Mouse (Mus musculus): Measurements from ENCODE around the gene Cfd. TPM values are rescaled to one million over a fixed set of nuclear protein-coding genes. Genes with fewer than 3 reads are reported as not detected.

Cfd gene
- polyA plus RNA-seq, 1 experiment from 2014 or later: not detected

DNA sequence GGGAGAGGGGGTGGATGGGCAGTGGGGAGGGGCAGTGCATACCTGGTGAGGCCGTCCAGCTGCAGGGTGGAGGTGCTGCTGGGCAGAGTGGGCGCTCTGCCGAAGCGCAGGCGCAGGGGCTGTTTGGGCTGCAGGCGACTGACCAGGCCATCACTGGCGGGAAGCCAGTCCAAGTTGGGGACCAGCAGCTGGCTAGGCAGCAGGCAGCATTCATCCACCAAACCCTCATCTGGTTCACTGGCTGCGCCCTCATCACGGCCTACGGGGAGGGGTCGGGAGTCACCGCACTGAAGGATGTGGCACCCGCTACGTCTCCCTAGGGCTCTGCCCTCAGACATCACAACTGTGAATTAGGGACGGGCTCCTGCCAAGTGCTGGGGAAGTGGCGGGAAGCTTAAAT lies 5.7 kb downstream of the Cfd start:
- Histone ChIP-seq H3K27ac (no peak overlapping the region), H3K4me2 (replicated peaks) (no peak overlapping the region), H3K36me3 (replicated peaks; ENCODE audit: control insufficient read depth, insufficient read depth) (peaks cover 54% of the 10 kb centered on the region), H3K4me1 (replicated peaks; ENCODE audit: control insufficient read depth, insufficient read depth, low read length) (peaks cover 6% of the 10 kb centered on the region; the same call in 1 of the 2 replicates), H3K27me3 (ENCODE audit: control insufficient read depth, insufficient read depth, low read length) (no peaks in the 10 kb centered on the region), H3K9ac (no peak overlapping the region), H3K9me3 (ENCODE audit: control insufficient read depth, low read length) (no peaks in the 10 kb centered on the region), H3K4me3 (replicated peaks; ENCODE audit: low read length) (no peak overlapping the region)
- 89% methylated on average over 16 of the region's 16 CpGs for WGBS
- no peak for ATAC-seq (ENCODE audit: low FRiP score)
- DNase-seq (ENCODE audit: low spot score): no peak

DNA sequence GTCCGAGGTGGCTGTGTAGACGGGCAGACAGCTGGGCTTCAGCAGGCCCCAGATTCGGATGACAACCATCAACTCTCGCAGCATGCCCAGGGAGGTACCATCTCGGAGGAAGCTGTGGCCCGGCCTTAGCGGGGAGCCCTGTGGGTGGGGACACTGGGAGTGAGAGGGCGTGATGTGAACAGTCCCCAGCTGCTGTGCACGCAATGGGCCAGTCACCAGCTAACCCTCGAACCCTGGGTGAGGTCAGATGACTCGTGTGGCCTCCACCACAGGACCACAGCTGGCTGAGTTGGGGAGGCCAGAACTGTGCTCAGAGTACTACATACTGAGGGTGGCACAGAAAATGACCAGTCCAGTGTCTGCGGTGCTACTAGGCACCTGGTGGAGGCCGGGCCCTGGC lies 6.2 kb downstream of the Cfd start:
- H3K27ac ChIP-seq: no peak overlapping the region
- no peak overlapping the region for H3K4me3 ChIP-seq (replicated peaks; ENCODE audit: low read length)
- H3K36me3 ChIP-seq (replicated peaks; ENCODE audit: control insufficient read depth, insufficient read depth): peaks cover 59% of the 10 kb centered on the region
- H3K9ac ChIP-seq: no peak overlapping the region
- ATAC-seq (ENCODE audit: low FRiP score): no peak
- peaks cover 8% of the 10 kb centered on the region; the same call in 1 of the 2 replicates for H3K4me1 ChIP-seq (replicated peaks; ENCODE audit: control insufficient read depth, insufficient read depth, low read length)
- no peaks in the 10 kb centered on the region for H3K27me3 ChIP-seq (ENCODE audit: control insufficient read depth, insufficient read depth, low read length)
- DNase-seq (ENCODE audit: low spot score): no peak
- no peaks in the 10 kb centered on the region for H3K9me3 ChIP-seq (ENCODE audit: control insufficient read depth, low read length)
- WGBS: 89% methylated on average over 13 of the region's 13 CpGs
- H3K4me2 ChIP-seq (replicated peaks): no peak overlapping the region

DNA sequence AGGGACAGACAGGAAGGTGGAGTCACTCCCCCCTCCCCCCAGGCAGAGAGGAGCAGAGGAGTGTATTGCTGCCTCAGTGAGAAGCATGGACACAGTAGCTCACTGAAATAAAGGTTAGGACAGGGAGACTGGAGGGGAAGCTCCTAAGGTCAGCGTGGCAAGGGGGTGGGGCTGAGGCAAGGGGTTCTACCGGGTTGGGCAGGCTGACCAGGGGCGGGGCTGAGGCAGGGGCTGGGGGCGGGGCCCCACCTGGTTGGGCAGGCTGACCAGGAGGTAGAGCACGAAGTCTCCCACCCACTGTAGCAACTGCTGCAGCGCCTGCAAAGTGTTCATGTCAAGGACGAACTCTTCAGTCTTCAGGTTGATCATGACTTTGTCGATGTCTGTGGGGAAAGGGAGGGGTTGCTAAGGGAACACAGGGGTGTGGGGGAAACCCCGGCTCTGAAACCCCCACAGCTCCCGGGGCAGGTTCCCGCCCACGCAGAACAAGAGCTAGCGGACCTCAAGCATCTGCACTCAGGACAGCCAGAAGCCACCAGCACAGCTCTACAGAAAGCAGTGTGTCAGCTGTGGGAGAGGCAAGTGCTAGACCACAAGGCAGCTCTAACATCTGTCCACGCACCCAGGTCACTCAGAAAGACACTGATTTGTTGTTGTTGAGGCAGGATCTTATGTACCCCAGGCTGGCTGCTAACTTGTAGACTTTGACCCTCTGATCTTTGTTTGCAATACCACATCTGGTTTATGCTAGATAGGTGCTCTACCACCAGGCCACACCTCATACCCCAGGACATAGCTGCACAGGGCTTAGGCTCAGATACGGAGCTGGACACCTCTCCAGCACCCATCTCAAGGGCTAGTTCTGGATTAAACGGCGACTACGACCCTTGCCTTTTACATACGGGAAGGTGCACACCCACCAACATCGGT lies 6.9 kb downstream of the Cfd start:
- Histone ChIP-seq H3K4me3 (replicated peaks; ENCODE audit: low read length) (no peak overlapping the region), H3K9ac (no peak overlapping the region; the same call in 1 of the 2 replicates), H3K27ac (no peak overlapping the region), H3K27me3 (ENCODE audit: control insufficient read depth, insufficient read depth, low read length) (no peaks in the 10 kb centered on the region), H3K4me1 (replicated peaks; ENCODE audit: control insufficient read depth, insufficient read depth, low read length) (peaks cover 8% of the 10 kb centered on the region; the same call in 1 of the 2 replicates), H3K4me2 (replicated peaks) (no peak overlapping the region), H3K9me3 (ENCODE audit: control insufficient read depth, low read length) (no peaks in the 10 kb centered on the region), H3K36me3 (replicated peaks; ENCODE audit: control insufficient read depth, insufficient read depth) (peaks cover 65% of the 10 kb centered on the region)
- WGBS: 56% methylated on average over 20 of the region's 20 CpGs
- no peak for ATAC-seq (ENCODE audit: low FRiP score)
- no peak for DNase-seq (ENCODE audit: low spot score)

DNA sequence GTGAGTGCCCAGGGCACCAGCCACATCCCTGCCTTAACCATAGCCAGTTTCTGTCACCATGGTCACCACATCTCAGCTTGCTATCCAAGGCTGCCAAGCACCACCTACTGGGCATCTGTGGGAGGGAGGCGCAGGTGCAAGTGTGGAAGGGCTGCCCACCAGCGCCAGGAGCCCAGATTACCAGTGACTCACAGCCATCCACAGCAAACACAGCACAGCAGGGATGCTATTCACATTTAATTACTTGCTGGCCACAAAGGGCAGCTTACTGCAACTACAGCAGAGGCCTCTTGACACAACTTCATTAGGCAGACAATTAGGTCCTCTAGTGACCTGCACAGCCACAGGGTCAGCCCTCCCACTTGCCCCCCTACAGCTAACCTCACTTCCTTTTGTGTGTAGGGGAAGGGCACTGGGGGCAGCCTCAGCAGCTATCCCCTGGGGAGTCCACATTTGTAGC lies 10.3 kb downstream of the Cfd start:
- 16% methylated on average over 2 of the region's 2 CpGs for WGBS
- Histone ChIP-seq H3K9ac (0 out of 2 replicates have a peak overlapping the region, but pooled peaks have one; percentile 8), H3K4me2 (replicated peaks) (no peak overlapping the region), H3K27me3 (ENCODE audit: control insufficient read depth, insufficient read depth, low read length) (no peaks in the 10 kb centered on the region), H3K27ac (peak overlapping the region; percentile 20; the same call in 1 of the 2 replicates), H3K4me3 (replicated peaks; ENCODE audit: low read length) (no peak overlapping the region), H3K36me3 (replicated peaks; ENCODE audit: control insufficient read depth, insufficient read depth) (peaks cover 80% of the 10 kb centered on the region), H3K4me1 (replicated peaks; ENCODE audit: control insufficient read depth, insufficient read depth, low read length) (peaks cover 8% of the 10 kb centered on the region; the same call in 1 of the 2 replicates), H3K9me3 (ENCODE audit: control insufficient read depth, low read length) (no peaks in the 10 kb centered on the region)
- peak; percentile 59 for ATAC-seq (ENCODE audit: low FRiP score)
- no peak for DNase-seq (ENCODE audit: low spot score)

DNA sequence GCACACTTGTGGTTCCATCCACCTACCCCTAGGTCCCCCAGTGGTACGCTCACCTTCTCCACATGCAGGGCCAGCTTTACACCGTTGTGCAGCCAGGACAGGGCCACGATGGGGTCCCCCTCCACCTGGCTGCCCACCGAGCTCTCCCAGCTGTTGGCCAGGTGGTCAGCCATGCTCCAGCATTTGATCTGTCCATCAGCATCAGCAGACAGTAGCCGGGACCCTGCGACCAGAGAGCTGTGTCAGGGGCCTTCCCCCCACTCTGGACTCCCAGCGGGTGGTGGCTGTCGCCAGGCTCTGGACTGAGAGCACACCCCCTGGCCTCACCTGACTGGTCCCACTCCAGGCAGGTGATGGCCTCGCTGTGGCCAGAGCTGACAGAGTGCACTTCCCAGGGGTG lies 16.1 kb downstream of the Cfd start:
- Histone ChIP-seq H3K36me3 (replicated peaks; ENCODE audit: control insufficient read depth, insufficient read depth) (peaks cover 56% of the 10 kb centered on the region), H3K9me3 (ENCODE audit: control insufficient read depth, low read length) (no peaks in the 10 kb centered on the region), H3K4me3 (replicated peaks; ENCODE audit: low read length) (no peak overlapping the region), H3K9ac (no peak overlapping the region), H3K27ac (no peak overlapping the region), H3K4me2 (replicated peaks) (no peak overlapping the region), H3K27me3 (ENCODE audit: control insufficient read depth, insufficient read depth, low read length) (no peaks in the 10 kb centered on the region), H3K4me1 (replicated peaks; ENCODE audit: control insufficient read depth, insufficient read depth, low read length) (peaks cover 11% of the 10 kb centered on the region)
- ATAC-seq (ENCODE audit: low FRiP score) (no peak), DNase-seq (ENCODE audit: low spot score) (no peak)
- 92% methylated on average over 9 of the region's 9 CpGs for WGBS

DNA sequence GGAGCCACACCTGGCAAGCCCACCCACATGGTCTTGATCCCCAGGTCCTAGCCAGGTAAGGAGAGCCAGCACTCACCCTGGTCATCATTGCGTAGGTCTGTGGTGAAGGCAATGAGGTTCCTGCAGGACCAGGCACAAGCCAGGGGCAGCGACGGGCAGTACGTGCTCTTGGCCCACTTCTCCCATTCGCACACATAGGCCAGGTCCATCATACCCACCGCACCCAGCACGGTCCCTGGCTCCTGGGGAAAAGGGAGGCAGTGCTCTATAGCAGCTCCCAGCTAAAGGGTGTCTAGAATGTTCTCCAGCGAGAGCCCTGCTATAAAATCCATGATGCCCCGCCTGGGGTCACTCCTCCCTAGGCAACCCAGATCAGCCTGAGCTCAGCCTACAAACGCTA lies 16.8 kb downstream of the Cfd start:
- no peak overlapping the region for H3K4me3 ChIP-seq (replicated peaks; ENCODE audit: low read length)
- 0 out of 2 replicates have a peak overlapping the region, but pooled peaks have one; percentile 4 for H3K4me2 ChIP-seq (replicated peaks)
- ATAC-seq (ENCODE audit: low FRiP score) (no peak), DNase-seq (ENCODE audit: low spot score) (no peak)
- no peaks in the 10 kb centered on the region for H3K9me3 ChIP-seq (ENCODE audit: control insufficient read depth, low read length)
- no peaks in the 10 kb centered on the region for H3K27me3 ChIP-seq (ENCODE audit: control insufficient read depth, insufficient read depth, low read length)
- WGBS: 95% methylated on average over 10 of the region's 10 CpGs
- peaks cover 11% of the 10 kb centered on the region for H3K4me1 ChIP-seq (replicated peaks; ENCODE audit: control insufficient read depth, insufficient read depth, low read length)
- H3K36me3 ChIP-seq (replicated peaks; ENCODE audit: control insufficient read depth, insufficient read depth): peaks cover 52% of the 10 kb centered on the region
- no peak overlapping the region for H3K27ac ChIP-seq
- no peak overlapping the region for H3K9ac ChIP-seq

DNA sequence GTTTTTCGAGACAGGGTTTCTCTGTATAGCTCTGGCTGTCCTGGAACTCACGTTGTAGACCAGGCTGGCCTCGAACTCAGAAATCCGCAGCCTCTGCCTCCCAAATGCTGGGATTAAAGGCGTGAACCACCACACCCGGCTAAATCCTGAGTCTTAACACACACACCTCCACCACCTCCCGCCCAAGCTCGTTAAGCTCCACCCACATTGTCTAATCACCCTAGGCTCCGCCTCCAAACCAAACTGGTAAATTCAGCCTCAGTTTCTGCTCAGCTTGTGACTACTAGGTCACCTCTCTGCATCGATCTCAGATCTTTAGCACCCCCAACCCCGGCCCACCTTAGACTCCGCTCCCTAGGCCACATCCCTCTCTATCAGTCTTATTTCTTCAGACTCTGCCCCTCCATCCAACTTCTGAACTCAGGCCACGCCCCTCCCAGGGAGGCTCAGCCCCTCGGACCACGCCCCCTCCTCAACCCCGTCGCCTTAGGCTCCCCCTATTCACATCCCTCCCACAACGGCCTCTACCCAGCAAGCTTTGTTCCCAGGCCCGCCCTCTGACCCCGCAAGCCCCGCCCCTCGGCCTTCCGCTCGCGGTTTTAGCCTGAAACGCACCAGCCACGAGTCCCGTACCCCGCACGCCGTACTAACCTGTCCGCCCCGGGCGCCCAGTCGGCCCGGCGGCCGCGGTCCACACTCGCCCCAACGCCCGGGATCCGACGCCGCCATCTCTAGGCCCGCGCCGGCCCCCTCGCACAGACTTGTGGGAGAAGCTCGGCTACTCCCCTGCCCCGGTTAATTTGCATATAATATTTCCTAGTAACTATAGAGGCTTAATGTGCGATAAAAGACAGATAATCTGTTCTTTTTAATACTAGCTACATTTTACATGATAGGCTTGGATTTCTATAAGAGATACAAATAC lies 17.8 kb downstream of the Cfd start, which contains the start of gene Med16:
Gene Med16 (minus strand): TSS at position 757 of the 925 bp plus-strand sequence.
- 2% methylated on average over 52 of the region's 52 CpGs for WGBS
- H3K9ac ChIP-seq: peak within 1 kb of the TSS; percentile 83
- peak; percentile 90 for DNase-seq (ENCODE audit: low spot score)

DNA sequence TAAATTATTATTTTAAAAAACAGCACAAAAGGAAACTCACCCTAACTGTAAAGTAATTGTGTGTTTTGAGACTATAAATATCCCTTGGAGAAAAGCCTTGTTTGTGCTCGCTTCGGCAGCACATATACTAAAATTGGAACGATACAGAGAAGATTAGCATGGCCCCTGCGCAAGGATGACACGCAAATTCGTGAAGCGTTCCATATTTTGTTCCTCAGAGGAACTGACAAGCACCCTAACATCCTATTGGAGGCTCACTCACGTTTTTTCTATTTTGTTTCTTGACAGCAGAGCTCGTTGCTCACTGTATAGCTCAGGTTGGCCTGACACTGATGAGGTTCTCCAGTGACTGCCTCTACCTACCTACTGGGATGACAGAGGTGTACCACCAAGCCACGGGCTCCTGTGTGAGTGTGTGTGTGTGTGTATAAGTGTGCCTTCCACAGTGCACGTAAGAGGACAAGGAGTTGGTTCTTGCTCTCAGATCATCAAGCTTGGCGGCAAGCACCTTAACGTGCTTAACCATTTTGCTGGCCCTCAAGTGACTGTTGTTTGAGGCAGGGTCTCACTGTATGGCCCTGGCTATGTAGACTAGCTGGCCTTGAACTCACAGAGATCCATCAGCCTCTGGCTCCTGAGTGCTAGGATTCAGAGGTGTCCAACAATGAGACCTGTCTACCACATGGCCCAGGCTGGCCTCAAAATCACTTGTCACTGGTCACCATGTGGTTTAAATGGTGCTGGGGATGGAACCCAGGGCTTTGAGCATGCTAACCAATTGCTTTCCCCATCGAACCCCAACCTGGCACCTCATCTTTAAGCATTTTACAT lies 18.7 kb downstream of the Cfd start:
- 21% methylated on average over 14 of the region's 14 CpGs for WGBS
- peak overlapping the region; percentile 98 for H3K27ac ChIP-seq
- peaks cover 14% of the 10 kb centered on the region for H3K4me1 ChIP-seq (replicated peaks; ENCODE audit: control insufficient read depth, insufficient read depth, low read length)
- peak overlapping the region; percentile 42 for H3K4me2 ChIP-seq (replicated peaks)
- H3K4me3 ChIP-seq (replicated peaks; ENCODE audit: low read length): peak overlapping the region; percentile 54
- ATAC-seq (ENCODE audit: low FRiP score): peak; percentile 38; the same call in 1 of the 2 replicates
- H3K27me3 ChIP-seq (ENCODE audit: control insufficient read depth, insufficient read depth, low read length): no peaks in the 10 kb centered on the region
- no peak for DNase-seq (ENCODE audit: low spot score)
- H3K36me3 ChIP-seq (replicated peaks; ENCODE audit: control insufficient read depth, insufficient read depth): peaks cover 35% of the 10 kb centered on the region
- peak overlapping the region; percentile 83 for H3K9ac ChIP-seq
- H3K9me3 ChIP-seq (ENCODE audit: control insufficient read depth, low read length): no peaks in the 10 kb centered on the region

More for the DNA sequence above, 17.8 kb downstream of the Cfd start, which contains the start of gene Med16:
- peak; percentile 93 for ATAC-seq (ENCODE audit: low FRiP score)
- Histone ChIP-seq H3K36me3 (replicated peaks; ENCODE audit: control insufficient read depth, insufficient read depth) (peaks cover 42% of the 10 kb centered on the region), H3K27ac (peak within 1 kb of the TSS; percentile 98), H3K9me3 (ENCODE audit: control insufficient read depth, low read length) (no peaks in the 10 kb centered on the region), H3K4me2 (replicated peaks) (peak within 1 kb of the TSS; percentile 42), H3K27me3 (ENCODE audit: control insufficient read depth, insufficient read depth, low read length) (no peaks in the 10 kb centered on the region), H3K4me1 (replicated peaks; ENCODE audit: control insufficient read depth, insufficient read depth, low read length) (peaks cover 11% of the 10 kb centered on the region), H3K4me3 (replicated peaks; ENCODE audit: low read length) (peak within 1 kb of the TSS; percentile 54)

Measured in hindbrain, embryonic 14.5 days (tissue).